Mouse (Mus musculus) granulocyte monocyte progenitor cell, adult 5-6 weeks (primary cell): ENCODE results near the gene Asf1b. TPM values are rescaled to one million over a fixed set of nuclear protein-coding genes. Genes with fewer than 3 reads are reported as not detected.
A peak's percentile ranks its signal among the peaks of the same experiment; 100 is the strongest.
"Not testable (repeated sequence)": the region's sequence is repeated elsewhere in the genome, so short reads cannot be mapped to it uniquely, and the experiment has no call there.

ENCODE experiments used
- ATAC-seq: replicated peaks from 2 replicates; pipeline ENCODE4 v1.8.0; 2016; ENCODE audit warnings: mild to moderate bottlenecking, moderate TSS enrichment, inconsistent platforms; ENCODE audit not compliant: poor library complexity, severe bottlenecking
- total RNA-seq, 2 experiments: library from RNA; stranded (forward) in 1 of 2; stranded (reverse) in 1 of 2; fragments of 200-712, 200-1000 nt in 1 of 2; fragments of >200 nt in 1 of 2; fragmentation: Nextera tagmentation in 1 of 2; gene quantifications; 2 replicates each; pipeline ENCODE4 v1.2.3; 2014 to 2017

Asf1b gene
- total RNA-seq, 2 experiments from 2014 or later, result 33.2 to 36.8 TPM

DNA sequence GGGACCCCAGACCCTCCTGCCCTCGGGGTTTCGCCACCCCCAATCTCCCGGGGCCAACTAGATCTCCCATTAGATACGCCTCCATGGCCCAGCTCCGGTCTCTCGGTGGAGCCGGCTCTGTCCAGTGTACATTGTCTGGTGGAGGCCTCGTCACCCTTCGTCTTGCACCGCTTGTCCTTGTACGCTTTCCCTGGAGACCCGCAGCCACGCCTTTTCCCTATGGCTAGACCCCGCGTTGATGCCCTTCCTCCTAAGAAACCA is 581 bp downstream of the Asf1b start:
- ATAC-seq, result no peak; the same call in none of the 2 replicates

- peak; percentile 52 for ATAC-seq
These were observed 1.5 kb downstream of the Asf1b start for GRCm38 (mm10) chr8:83956789-83957188.

DNA sequence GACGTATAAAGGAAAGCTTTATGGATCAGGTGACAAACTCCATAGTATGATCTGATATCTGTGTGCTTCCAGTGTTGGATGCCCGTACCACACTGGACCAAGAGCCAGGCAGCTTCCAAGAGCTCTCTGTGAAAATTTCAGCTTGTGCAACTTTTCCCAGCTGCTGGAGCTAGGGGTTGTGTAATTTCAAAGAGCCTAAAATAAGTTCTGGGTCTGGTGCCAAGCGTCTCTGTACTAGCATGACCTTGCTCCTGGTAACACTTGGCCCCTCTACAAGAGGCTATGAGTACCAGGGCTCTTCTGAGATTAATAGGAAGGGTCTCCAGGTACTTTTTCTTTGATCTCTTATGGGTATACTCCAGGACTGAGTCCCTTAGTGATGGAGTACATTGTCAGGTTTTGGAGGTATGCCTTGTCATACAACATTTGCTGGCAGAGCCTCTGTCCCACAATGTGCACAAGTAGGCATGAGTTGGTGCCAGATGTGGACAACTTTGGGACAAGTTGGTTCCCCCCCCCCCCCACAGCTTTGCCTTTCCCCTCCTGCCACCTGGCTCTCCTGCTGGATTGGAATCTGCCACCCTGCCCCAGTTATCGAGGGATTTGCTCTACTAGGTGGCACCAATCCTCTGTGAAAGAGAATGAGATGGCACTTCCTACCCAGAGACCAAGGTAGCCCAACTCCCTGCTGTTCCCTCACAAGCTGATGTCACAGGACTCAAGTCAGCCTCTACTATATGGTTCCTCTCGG is 8.9 kb downstream of the Asf1b start:
- no peak for ATAC-seq

DNA sequence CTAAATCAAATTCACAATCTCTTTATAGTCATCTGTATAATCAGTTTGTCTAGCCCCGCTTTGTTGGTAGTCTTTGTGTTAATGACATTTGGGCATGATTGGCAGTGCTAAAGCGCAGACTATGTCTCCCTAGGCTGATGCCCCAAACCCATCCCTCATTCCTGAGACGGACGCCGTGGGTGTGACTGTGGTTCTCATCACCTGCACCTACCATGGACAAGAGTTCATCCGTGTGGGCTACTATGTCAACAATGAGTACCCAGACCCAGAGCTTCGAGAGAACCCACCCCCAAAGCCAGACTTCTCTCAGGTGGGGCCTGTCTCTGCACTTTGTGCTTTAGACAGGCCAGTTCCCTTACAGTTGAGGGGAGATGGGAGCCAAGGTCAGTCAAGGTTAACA is 12.4 kb downstream of the Asf1b start:
- ATAC-seq, result no peak

GRCm38 (mm10) chr8:83971121-83971520 is 15.8 kb downstream of the Asf1b start:
- no peak for ATAC-seq

DNA sequence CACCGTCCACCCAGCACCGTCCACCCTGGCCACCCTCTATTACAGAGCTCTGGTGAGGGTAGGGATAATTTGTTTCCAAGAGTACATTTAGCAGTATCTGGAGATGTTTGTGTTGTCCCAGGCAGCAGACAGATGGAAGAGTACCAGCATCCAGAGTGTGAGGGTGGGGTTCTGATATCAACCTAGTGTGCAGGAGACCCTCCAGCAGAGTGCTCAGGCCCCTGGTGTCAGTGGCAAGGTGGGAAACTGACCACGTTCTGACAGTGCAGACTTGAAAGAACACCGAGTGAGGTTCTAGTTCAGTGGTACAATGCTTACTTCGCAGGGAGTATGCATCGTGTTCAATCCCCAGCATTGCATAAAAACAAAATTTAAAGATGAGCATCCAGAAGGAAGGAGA is 16.4 kb downstream of the Asf1b start:
- ATAC-seq, result no peak

- peak; percentile 97 for ATAC-seq
These were observed 17.1 kb downstream of the Asf1b start, which contains the start of gene Prkaca for GRCm38 (mm10) chr8:83972150-83973120. Gene Prkaca (plus strand): TSS chr8:83972993.

DNA sequence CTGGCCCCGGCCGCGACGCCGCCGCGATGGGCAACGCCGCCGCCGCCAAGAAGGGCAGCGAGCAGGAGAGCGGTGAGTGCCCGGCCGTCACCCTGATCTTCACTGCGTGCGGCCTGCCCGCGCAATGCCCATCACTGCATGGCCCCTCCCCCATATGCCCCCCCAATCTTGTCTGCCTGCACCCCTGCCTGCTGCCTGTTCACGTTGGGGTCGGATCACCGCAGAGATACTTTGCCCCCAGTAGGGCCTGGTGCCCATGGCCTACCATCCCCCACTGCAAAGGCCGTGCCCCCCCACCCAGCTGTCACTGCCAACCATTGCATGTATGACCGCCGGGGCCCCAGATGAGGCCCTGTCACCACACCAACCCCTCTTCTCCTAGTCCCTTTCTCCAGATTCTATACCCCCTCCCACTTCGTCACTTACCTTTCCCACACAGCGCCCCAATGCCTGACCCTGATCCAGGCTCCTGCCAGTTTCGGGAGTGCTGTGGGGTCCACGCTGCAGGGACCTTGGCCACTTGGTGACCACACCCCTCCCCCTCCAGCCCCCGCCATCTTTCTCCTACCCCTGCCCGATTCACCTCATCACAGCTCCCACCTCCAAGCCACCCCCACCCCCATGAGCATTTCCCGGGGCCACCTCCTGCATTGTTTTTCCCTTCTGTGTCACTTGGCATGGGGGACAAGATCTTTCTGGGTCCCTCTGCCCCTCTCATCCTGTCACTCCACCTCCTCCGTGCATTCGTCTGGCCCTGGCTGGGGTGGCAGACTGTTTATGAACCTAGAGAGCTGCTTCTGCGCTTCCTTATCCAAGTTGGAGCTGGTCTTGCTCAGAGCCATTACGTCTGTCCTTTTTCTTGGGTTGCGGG is 18.1 kb downstream of the Asf1b start:
- peak; percentile 6; the same call in 1 of the 2 replicates for ATAC-seq

DNA sequence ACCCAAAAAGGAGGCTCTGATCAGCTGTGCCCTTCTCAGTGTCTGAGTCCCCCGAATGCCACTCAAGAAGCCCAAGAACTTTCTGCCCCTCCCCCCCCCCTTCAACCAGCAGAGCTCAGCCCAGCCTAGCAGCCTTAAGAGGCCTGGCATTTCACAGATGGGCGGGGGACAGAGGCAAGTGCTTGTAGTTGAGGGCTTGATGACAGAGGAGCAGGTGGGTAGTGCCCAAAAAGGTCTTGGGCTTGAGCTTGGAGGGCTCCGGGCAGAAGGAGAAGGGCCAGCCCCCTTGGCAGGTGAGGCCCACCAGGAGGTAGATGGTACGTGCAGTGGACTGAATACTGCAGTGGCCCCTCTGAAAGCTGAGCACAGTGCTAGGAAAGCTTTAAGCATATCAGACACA is 19.2 kb downstream of the Asf1b start:
- no peak for ATAC-seq

DNA sequence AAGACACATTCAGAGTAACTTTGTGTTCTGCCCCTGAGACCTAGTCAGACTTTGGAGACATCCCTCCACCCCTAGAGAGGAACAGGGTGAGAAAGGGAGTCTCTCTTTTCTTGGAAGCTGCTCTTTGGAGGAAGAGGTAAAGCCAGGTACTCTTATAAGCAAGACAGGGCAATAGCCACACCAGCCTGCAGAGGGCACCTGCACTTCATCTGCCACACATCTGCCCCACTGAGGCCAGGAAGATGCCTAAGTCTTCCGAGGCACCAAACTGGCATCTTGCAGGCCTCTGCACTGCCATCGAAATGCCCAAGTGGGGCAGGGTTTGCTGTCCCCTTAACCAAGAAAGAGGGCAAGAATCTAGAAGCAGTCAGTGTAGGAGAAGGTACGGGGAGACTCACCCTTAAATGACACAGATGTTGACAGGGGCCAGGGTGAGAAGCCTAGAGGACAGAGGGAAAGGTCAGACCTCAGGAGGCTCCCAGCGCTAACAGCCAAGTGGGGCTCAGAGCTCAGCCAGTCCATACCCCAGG is 20.9 kb downstream of the Asf1b start:
- ATAC-seq, result no peak

DNA sequence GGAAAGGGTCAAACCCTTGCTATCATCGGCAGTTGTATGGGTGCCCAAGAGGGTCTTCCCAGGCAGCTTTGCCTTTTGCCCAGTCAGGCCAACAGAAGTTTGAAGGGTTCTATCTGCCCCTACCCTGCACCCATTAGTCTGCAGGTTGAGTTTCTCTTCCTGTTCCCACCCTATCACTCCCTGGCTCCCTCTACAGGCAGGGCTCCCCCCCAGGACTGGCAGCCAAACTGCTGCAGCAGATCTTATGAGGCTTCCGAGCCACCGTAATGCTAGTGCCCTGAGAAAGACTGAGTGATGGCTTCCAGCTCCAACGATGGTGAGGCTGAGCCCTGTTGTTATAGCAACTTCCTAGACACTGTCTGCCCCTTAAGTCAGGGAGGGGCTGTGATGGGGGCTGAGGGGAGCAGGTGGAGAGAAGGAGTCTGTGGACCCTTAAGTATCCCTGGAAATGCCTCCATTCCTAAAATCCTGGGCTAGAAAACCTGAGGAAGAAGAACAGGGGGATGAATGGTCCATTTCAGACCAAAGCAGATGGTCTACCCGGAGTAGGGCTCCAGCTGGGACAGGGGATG is 21.6 kb downstream of the Asf1b start:
- no peak for ATAC-seq

DNA sequence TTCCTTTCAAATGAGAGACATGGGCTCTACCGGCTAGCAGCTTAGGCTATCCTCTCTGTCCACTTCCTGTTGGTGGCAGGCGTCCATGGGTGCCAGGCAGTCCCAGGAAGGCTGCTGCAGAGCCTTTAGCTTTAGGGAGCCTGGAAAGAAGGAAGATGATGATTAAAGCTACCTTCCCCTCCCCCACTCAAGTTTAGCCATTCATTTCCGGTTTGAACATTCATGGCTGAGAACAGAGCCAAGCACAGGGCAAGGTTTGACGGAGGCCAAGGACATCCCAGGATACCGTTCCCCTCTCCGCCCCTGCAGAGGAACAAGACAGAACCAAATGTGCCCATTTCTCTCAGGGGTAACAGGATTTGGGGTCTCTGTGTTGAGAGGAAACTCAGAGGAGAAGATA is 22.3 kb downstream of the Asf1b start:
- ATAC-seq, result no peak

DNA sequence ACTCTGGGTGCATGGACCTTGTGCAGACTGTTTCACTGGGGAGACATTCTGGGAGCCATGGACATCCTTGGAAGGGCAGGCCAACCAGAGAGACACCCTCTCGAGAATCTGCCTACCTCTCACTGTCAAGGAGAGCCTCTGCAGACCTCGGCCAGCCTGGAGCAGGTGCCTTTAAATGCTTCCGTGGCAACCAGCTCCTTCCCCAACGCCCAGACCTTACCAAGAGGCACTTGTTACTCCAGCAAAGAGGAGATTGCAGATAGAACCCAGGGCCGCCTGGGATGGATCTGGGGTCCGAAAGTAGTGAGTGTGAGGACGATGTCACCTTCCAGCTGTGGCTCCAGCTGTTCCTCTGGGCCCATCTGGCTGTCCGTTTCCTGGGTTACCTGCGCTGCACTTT is 22.9 kb downstream of the Asf1b start:
- no peak for ATAC-seq

DNA sequence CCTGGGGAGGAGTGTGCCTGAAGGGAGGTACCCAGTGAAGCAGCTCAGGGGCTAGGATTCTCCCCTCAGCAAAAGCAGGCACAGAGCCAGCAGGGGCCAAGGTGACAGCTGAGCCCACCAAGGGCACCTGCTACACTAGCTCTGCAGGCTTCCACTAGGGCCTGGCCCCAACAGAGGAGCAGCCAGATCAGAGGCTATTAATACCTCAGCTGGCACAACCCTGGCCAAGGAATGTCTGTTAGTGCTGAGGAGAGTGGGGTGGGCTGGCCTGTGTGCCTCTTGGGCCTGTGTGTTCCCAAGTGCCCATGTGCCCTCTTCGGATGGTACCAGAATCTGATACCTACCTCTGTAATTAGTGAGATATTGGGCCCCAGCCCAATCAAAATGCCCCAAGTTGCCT is 24.9 kb downstream of the Asf1b start:
- no peak for ATAC-seq

- ATAC-seq, result no peak
These were observed 25.5 kb downstream of the Asf1b start for GRCm38 (mm10) chr8:83980845-83981244.

GRCm38 (mm10) chr8:83981533-83981932 is 26.2 kb downstream of the Asf1b start:
- no peak for ATAC-seq

DNA sequence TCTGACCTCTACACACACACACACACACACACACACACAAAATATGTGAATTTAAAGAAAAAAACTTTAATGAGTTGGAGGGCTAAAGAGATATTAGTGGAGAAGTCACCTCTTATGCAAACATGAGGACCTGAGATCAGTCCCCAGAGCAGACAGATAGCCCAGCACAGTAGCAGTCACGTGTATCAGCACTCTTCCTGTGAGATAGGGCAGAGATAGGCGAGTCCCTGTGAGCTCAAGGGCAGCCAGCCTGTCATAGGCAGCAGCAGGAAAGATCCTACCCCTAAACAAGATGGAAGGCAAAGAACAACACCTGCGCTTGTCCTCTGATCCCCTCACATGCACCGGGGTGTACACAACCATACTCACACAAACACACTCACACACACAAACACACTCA is 27.1 kb downstream of the Asf1b start:
- ATAC-seq, result no peak

DNA sequence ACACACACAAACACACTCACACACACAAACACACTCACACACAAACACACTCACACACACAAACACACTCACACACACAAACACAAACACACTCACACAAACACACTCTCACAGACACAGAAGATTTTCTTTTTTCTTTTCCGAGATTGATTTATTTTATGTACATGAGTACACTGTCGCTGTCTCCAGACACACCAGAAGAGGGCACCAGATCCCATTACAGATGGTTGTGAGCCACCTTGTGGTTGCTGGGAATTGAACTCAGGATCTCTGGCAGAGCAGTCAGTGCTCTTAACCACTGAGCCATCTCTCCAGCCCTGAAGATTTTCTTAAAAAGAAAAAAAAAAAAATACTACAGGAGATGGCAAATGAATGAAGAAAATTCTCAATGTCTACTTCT is 27.9 kb downstream of the Asf1b start:
- not testable (repeated sequence) for ATAC-seq

DNA sequence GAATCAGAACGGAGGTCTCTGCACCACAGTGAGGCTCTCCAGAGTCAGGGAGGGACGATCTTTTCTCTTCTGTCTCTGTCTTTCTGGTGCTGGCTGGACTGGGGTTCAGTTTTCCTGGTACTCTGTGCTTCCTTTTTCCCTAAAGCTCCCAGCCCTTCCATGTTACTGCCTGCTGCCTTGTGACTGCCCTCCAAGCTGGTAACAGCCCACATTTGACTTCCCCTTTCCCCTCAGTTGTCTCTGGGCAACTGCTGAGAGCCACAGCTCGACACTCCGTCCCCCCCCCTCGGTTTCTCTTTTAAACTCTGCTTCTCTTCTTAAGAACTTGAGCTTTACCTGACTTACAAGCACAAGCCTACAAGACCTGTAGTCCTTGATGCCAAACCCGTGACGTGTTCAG is 33.9 kb downstream of the Asf1b start:
- ATAC-seq, result peak; percentile 96

DNA sequence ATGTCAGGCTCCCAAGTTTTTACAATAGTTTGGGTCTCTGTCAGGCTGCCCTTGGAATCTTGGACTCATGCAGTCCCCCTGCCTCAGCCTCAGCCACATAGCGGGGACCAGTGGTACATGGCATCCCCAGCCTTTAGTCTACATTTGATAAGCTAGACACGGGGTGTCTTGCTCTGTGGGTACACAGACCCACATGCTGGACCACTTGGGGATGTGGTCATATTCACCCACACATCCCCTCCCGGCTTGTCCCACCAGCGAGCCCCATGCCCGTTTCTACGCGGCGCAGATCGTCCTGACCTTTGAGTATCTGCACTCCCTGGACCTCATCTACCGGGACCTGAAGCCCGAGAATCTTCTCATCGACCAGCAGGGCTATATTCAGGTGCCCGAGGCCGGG is 34.9 kb downstream of the Asf1b start:
- no peak for ATAC-seq
